Mouse (Mus musculus) heart, adult 2 months (tissue): ENCODE data around the gene Pmepa1.

ENCODE experiments used
- CTCF ChIP-seq: fragments of 200-600 bp; IDR thresholded peaks from 2 replicates; pipeline ENCODE4 v1.8.1; 2022; ENCODE audit warnings: antibody characterized with exemption, mild to moderate bottlenecking, moderate library complexity
- EP300 ChIP-seq: fragments of 200-500 bp; IDR thresholded peaks from 2 replicates; pipeline ENCODE4 v1.6.1; 2011; ENCODE audit warnings: low read depth, low read length, control low read depth; ENCODE audit not compliant: insufficient read depth
- POLR2A ChIP-seq: fragments of 200-500 bp; IDR thresholded peaks from 2 replicates; pipeline ENCODE4 v1.6.1; 2011; ENCODE audit warnings: mild to moderate bottlenecking, low read depth, low read length, control low read depth; ENCODE audit not compliant: insufficient read depth

DNA sequence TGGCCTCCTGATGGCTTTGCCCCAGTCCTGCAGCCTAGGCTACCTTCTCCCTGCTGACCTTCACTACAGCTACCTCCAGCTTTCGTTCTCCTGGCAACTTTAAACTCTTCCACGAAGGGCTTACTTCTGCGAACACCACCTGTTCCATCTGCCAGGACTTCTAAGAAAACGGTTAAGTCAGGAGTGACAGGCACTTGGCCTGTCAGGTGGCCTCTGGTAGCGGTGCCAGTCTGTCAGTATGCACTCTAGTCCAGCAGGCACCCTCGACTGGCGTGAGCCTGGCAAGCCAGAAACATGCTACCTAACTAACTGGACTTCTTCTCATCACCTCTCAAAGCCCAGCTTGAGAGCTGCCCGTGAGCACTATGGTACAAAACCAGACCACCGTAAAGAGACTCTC is 32.7 kb downstream of the Pmepa1 start:
- TF ChIP-seq POLR2A (no peak), CTCF (no peak), EP300 (no peak)
